Mouse (Mus musculus) testis, postnatal 14 days (tissue): Measurements from ENCODE around the gene Gm20696.

Source experiments
- DNase-seq: peaks from one replicate; pipeline ENCODE4 v3.0.0; 2021; ENCODE audit warnings: low spot score

Gene Gm20696

DNA sequence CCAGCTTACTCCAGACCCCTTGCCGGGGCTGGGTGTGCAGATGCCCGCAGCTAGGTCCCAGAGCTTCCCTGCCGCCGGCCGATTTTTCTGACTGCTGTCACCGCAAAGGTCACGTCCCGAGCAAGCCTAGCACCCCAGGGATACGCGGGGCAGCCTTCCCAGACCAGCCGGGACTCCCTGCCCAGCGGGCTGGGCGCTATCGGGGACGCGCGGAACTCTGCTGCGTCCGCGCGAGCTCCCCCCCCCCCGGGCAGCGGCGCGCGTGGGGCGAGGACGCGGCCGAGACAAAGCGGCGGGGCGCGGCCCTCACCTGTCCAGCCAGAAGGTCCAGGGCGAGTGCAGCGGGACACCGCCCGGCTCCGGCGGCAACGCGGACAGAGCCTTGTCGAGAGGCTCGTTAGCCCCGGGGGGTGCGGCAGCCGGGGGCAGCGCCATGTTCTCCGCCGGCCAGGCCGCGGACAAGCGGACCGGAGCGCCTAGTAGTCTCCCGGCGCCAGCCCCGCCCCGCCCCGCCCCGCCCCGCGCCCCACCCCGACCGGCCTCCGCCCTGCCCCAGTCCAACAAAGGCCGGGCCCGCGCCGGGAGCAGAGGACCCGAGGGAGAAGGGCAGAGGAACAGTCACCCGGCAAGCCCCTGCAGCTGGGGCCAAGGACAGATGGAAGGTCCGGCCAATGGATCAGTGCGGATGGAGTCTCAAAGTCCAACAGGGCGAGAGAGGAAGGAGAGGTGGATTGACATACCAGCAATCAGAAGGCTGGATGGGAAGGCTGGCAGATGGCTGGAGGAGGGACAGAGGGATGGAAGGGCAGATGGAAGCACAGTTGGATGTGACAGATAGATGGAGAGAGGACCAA is at the start of gene Gm20696, which contains the start of gene Eif4e3:
TSS of gene Gm20696 (minus strand) at position 480 of the 854 bp plus-strand sequence.
TSS of gene Eif4e3 (minus strand) at position 454 of the 854 bp plus-strand sequence.
- no peak for DNase-seq

GRCm38 (mm10) chr6:99715913-99716312 is 49.3 kb upstream of the Gm20696 start:
- no peak for DNase-seq

GRCm38 (mm10) chr6:99715191-99715590 is 48.6 kb upstream of the Gm20696 start:
- no peak for DNase-seq

DNA sequence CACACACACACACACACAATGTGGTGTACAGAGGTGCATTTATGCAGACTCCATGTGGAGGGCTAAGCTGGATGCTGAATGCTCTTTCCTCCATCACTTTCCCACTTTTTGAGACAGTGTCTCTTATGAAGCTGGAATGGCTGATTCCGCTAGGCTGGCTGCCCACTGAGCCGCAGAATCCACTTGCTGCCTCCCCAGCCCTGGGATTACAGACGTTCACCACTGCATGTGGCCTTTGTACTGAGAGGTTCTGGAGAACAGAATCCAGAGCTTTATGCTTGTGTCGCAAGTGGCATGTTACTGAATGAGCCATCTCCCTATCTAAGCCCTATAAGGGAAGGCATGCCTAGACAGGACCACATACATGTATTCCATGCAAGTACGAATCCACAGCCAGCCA is 46.7 kb upstream of the Gm20696 start:
- no peak for DNase-seq

GRCm38 (mm10) chr6:99711576-99712101 is 45.0 kb upstream of the Gm20696 start:
- no peak for DNase-seq

GRCm38 (mm10) chr6:99700484-99700883 is 33.9 kb upstream of the Gm20696 start:
- no peak for DNase-seq

GRCm38 (mm10) chr6:99692916-99693841 is 26.6 kb upstream of the Gm20696 start:
- DNase-seq = no peak

- DNase-seq = peak; percentile 31
Measured at GRCm38 (mm10) chr6:99692206-99692915, 25.8 kb upstream of the Gm20696 start, which contains the start of gene Gpr27. Gene Gpr27 (plus strand): TSS chr6:99692679.

DNA sequence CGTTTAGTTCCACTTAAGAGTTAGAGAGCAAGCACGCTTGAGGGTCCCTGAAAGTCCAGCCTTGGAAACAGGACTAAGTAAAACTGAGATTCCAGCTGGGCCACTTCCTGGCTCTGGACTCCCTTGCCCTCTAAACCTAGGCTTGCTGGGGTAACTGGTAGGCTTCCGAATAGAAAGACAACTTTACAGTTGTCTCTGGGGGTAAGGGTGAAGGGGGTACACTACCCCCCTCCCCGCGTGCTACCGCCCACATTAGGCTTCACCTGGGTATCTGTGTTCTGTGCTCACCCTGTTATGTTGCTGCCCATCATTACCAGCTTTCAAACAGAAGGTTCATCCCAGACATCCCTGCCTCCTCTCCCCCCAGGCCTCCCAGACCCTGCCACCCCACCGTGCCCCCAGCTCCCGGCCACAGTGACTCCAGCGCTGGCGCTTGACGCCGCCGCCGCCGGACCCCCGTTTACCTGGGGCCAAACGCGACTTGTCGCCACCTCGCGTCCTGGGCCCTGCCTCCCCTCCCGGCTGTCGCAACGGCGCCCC is 25.1 kb upstream of the Gm20696 start:
- DNase-seq = no peak

- no peak for DNase-seq
Measured at GRCm38 (mm10) chr6:99688513-99688912, 21.9 kb upstream of the Gm20696 start.

DNA sequence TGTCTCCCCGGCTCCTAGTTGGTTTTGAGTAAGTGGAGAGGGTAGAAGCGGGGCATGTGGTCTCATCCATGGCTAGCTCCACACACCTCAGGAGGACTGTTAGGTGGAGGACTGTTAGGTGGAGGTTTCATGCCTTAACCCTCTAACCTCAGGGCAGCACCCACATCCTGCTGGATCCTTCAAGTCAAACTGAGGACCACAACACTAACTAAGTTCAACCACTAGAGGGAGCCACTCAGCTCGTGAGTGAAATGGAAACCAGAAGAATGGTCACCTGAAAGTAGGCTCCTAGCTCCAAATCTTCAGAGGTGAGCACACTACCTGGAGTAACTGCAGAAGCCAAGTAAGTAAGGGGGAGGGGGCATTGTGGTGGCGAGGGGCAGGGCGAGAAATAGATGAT is 18.3 kb upstream of the Gm20696 start:
- DNase-seq = no peak

- DNase-seq = no peak
Measured at GRCm38 (mm10) chr6:99683974-99684373, 17.4 kb upstream of the Gm20696 start.

DNA sequence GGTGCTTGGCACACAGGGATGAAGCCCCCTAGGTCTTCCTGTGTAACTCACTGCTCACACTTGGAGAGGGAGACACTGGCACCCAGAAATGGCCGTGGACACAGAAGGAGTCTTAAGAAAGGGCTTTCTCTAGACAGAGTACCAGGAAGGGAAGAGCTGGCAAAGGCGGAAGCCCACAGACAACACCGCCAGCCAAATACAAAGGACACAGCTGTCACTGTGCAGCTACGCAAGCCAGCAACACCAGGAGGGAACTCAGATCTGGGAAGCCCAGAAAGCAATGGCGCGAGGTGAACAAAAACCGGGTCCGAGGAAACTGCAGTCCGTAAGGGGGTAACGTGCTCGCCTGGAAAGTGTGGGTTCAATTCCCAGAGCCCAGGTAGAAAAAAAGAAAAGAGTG is 11.5 kb upstream of the Gm20696 start:
- no peak for DNase-seq

- no peak for DNase-seq
Measured at GRCm38 (mm10) chr6:99677325-99677724, 10.7 kb upstream of the Gm20696 start.

DNA sequence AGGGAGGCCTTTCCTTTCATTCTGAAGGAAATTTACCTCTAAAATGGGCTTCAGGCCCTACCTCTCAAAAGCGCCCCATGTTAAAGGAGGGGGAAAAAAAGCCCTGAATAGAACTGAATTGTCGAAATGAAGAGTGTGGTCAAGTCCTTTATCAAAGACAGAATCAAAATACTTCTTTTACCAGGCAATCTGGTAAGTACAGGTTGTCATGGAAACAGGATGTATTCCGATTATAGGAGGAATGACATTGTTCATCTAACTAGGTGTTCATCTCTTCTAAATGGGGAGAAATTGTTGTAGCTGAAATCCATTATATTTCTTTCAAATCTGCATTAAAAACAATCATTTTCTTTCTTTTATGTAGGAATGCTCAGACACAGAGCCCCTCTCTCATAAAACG is 7.9 kb upstream of the Gm20696 start:
- DNase-seq = no peak

GRCm38 (mm10) chr6:99671768-99672167 is 5.2 kb upstream of the Gm20696 start:
- no peak for DNase-seq

- no peak for DNase-seq
Measured at GRCm38 (mm10) chr6:99670481-99671119, 4.0 kb upstream of the Gm20696 start.

DNA sequence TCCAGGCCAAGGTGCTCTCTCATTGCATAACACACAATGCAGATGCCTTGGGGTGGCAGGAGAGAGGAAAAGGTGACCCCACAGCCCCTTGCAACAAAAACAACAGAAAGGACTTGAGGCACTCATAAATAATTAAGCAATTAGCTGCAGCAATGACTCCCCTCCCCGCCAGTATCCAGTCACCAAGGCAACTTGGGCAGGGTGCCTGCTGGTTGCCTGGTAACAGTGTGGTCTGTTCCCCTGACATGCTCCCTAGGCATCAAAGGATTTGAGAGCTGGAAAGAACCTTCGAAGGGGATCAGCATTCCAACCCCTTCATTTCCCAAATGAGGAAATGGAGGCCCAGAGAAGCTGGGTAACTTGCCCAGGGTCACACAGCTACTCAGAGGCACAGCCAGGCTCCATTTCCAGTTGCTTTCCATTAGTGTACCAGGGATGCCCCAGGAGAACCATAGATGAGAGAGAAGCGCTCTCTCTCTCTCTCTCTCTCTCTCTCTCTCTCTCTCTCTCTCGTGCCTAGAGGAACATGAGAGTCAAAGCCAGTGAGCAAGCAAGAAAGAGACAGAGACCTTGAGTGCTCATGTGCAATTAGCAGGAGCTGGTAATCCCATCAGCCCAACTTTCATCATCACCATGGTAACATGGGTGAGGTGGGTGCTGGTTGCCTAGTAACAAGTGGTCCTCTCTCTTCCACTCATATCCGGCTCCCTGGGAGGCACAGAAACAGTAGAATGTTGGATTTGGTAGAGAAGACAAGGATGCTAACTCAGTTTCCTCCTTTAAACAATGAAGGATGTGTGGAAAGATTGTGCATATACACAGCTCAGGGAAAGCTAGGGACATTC is 3.1 kb upstream of the Gm20696 start:
- no peak for DNase-seq

DNA sequence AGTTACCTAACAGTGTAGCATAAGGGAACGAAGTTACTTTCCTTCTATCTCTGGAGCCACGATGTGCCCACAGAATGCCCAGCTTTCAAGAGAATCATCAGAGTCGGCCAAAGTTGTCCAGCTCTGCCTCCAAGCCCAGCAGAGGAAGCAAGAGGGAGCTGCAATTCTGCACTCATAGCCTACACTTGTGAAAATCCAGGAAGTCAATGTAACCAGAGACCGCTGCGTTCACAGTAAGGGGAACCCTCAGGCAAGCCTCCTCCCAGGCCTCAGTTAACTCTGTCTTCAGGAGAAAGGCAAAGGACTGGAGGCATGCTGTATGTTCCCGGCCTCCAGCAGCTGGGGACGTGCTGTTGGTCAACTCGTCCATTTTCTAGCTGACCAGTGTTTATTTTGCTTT is 693 bp upstream of the Gm20696 start:
- DNase-seq = no peak
